Mouse (Mus musculus) ES-Bruce4 (cell line): ENCODE measurements at regions not wholly inside any gene's neighbourhood (a gene's known extent, or its start where the extent isn't known, plus 50 kb on each side); places are given as distances from the start of the nearest gene placed in this dataset.
A peak's percentile ranks its signal among the peaks of the same experiment; 100 is the strongest.
"Not testable (repeated sequence)": the region's sequence is repeated elsewhere in the genome, so short reads cannot be mapped to it uniquely, and the experiment has no call there.

Experiments
- H3K27ac ChIP-seq: 2 replicates; pipeline ENCODE4 v1.5.1; 2012; ENCODE audit warnings: low read length, inconsistent platforms; ENCODE audit not compliant: insufficient read depth
- H3K27me3 ChIP-seq: 2 replicates; pipeline ENCODE4 v1.6.1; 2012; ENCODE audit warnings: mild to moderate bottlenecking, low read length, inconsistent platforms; ENCODE audit not compliant: control insufficient read depth, poor library complexity, insufficient read depth, severe bottlenecking
- H3K36me3 ChIP-seq: 2 replicates; pipeline ENCODE4 v1.6.1; 2012; ENCODE audit warnings: inconsistent platforms, mild to moderate bottlenecking, low read length, moderate library complexity; ENCODE audit not compliant: control insufficient read depth, poor library complexity, insufficient read depth, severe bottlenecking
- H3K4me1 ChIP-seq: one replicate; pipeline ENCODE4 v1.8.1; 2011; ENCODE audit warnings: low read length; ENCODE audit not compliant: control insufficient read depth, insufficient read depth
- H3K4me3 ChIP-seq: 2 replicates; pipeline ENCODE4 v1.5.1; 2011; ENCODE audit warnings: low read depth, mild to moderate bottlenecking, low read length
- H3K9ac ChIP-seq: 2 replicates; pipeline ENCODE4 v1.6.1; 2012; ENCODE audit warnings: low read depth, mild to moderate bottlenecking, inconsistent platforms; ENCODE audit not compliant: poor library complexity, severe bottlenecking
- H3K9me3 ChIP-seq: replicated peaks from 2 replicates; pipeline ENCODE4 v1.6.1; 2012; ENCODE audit warnings: mild to moderate bottlenecking, low read length, inconsistent platforms; ENCODE audit not compliant: control insufficient read depth, poor library complexity, insufficient read depth, severe bottlenecking
- CTCF ChIP-seq: IDR thresholded peaks from one replicate; pipeline ENCODE4 v1.8.1; 2011; ENCODE audit warnings: low read depth, low read length
- EP300 ChIP-seq: IDR thresholded peaks from 2 replicates; pipeline ENCODE4 v1.6.1; 2011; ENCODE audit warnings: low read depth, low read length; ENCODE audit not compliant: insufficient read depth
- POLR2A ChIP-seq: IDR thresholded peaks from one replicate; pipeline ENCODE4 v1.8.1; 2011; ENCODE audit warnings: low read length; ENCODE audit not compliant: insufficient read depth

GRCm38 (mm10) chr4:8037863-8038262, 201.0 kb downstream of the Car8 start:
- Histone ChIP-seq H3K27me3 (no peaks in the 10 kb centered on the region), H3K36me3 (no peaks in the 10 kb centered on the region), H3K27ac (no peak overlapping the region), H3K4me3 (no peak overlapping the region), H3K9me3 (peaks cover 10% of the 10 kb centered on the region), H3K9ac (no peak overlapping the region), H3K4me1 (no peaks in the 10 kb centered on the region)
- TF ChIP-seq POLR2A (no peak), CTCF (no peak), EP300 (no peak)

- H3K27ac ChIP-seq, H3K36me3 ChIP-seq, H3K27me3 ChIP-seq, H3K4me1 ChIP-seq, H3K4me3 ChIP-seq, H3K9me3 ChIP-seq, H3K9ac ChIP-seq: not testable (repeated sequence)
Observed at GRCm38 (mm10) chr4:8033402-8033801, 205.4 kb downstream of the Car8 start.

- no peaks in the 10 kb centered on the region for H3K36me3 ChIP-seq
Observed at GRCm38 (mm10) chr4:8005155-8005554, 233.7 kb downstream of the Car8 start.

GRCm38 (mm10) chr4:7997575-7997953, 241.3 kb downstream of the Car8 start:
- Histone ChIP-seq H3K36me3 (no peaks in the 10 kb centered on the region), H3K9ac (no peak overlapping the region), H3K27ac (no peak overlapping the region), H3K4me3 (no peak overlapping the region), H3K4me1 (no peaks in the 10 kb centered on the region), H3K27me3 (no peaks in the 10 kb centered on the region), H3K9me3 (no peaks in the 10 kb centered on the region)
- TF ChIP-seq EP300: no peak
- no peak for TF ChIP-seq CTCF
- TF ChIP-seq POLR2A: no peak

More at GRCm38 (mm10) chr4:8005155-8005554, 233.7 kb downstream of the Car8 start:
- no peak for TF ChIP-seq POLR2A
- TF ChIP-seq EP300: no peak
- TF ChIP-seq CTCF: peak; percentile 3
- no peak overlapping the region for H3K9ac ChIP-seq
- no peaks in the 10 kb centered on the region for H3K4me1 ChIP-seq
- no peak overlapping the region for H3K27ac ChIP-seq
- no peaks in the 10 kb centered on the region for H3K27me3 ChIP-seq
- H3K4me3 ChIP-seq: no peak overlapping the region
- H3K9me3 ChIP-seq: no peaks in the 10 kb centered on the region

- Histone ChIP-seq H3K9me3 (no peaks in the 10 kb centered on the region), H3K9ac (no peak overlapping the region), H3K27ac (no peak overlapping the region), H3K36me3 (no peaks in the 10 kb centered on the region), H3K4me1 (no peaks in the 10 kb centered on the region), H3K4me3 (no peak overlapping the region), H3K27me3 (no peaks in the 10 kb centered on the region)
- TF ChIP-seq CTCF (no peak), POLR2A (no peak), EP300 (no peak)
Observed at GRCm38 (mm10) chr4:7996923-7997574, 241.8 kb downstream of the Car8 start.

- Histone ChIP-seq H3K27me3 (no peaks in the 10 kb centered on the region), H3K9ac (no peak overlapping the region), H3K4me1 (no peaks in the 10 kb centered on the region), H3K27ac (no peak overlapping the region), H3K4me3 (no peak overlapping the region), H3K36me3 (no peaks in the 10 kb centered on the region), H3K9me3 (no peaks in the 10 kb centered on the region)
- no peak for TF ChIP-seq EP300
- no peak for TF ChIP-seq CTCF
- TF ChIP-seq POLR2A: no peak
Observed at GRCm38 (mm10) chr4:7992944-7993343, 245.9 kb downstream of the Car8 start.
